Mouse (Mus musculus): Measurements from ENCODE around the gene Rbm8a. TPM values are rescaled to one million over a fixed set of nuclear protein-coding genes. Genes with fewer than 3 reads are reported as not detected.

Gene Rbm8a
- total and polyA plus RNA-seq, 3 experiments: 231 to 363 TPM; not detected in 1

DNA sequence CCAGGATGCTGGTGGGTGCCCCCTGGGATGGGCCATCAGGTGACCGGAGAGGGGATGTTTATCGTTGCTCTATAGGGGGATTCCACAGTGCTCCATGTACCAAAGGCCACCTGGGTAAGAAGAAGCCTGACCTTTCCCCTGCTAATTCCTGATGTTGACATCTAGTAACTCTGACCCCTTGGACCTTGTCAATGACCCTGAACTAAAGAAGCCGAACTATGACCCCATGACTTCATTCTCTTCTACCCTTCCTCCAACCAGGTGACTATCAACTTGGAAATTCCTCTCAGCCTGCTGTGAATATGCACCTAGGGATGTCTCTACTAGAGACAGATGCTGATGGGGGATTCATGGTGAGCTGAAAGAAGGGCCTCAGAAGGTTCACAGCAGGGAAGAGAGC lies 17.6 kb downstream of the Rbm8a start:
- TF ChIP-seq CTCF (IDR thresholded peaks at IDR 0.05 in 2 of 3, conservative IDR thresholded peaks at IDR 0.05 in 1 of 3; ENCODE audit: control insufficient read depth in 1 of 3, insufficient read depth in 1 of 3, low read depth in 2 of 3, low read length in 3 of 3, poor library complexity in 1 of 3, severe bottlenecking in 1 of 3) (no peak), GABPA (IDR thresholded peaks at IDR 0.05; ENCODE audit: low read depth, low read length) (no peak), POLR2AphosphoS2 (IDR thresholded peaks at IDR 0.05; ENCODE audit: low read length) (no peak), TCF12 (IDR thresholded peaks at IDR 0.05; ENCODE audit: low read depth, low read length) (no peak), ZMIZ1 (IDR thresholded peaks at IDR 0.05; ENCODE audit: low read depth, low read length) (no peak), RAD21 (IDR thresholded peaks at IDR 0.05; ENCODE audit: low read depth, low read length) (no peak), SIN3A (IDR thresholded peaks at IDR 0.05; ENCODE audit: low read length) (no peak), SMC3 (IDR thresholded peaks at IDR 0.05; ENCODE audit: low read depth, low read length) (no peak), USF1 (IDR thresholded peaks at IDR 0.05; ENCODE audit: low read depth, low read length) (no peak), UBTF (IDR thresholded peaks at IDR 0.05; ENCODE audit: borderline replicate concordance, insufficient read depth, low read depth, low read length) (no peak)
- Histone ChIP-seq H3K9me3 (replicated peaks; ENCODE audit: insufficient read depth, low read length) (no peaks in the 10 kb centered on the region), H3K4me1 (ENCODE audit: control insufficient read depth in 1 of 2, insufficient read depth in 2 of 2, low read length in 2 of 2) (no peaks in the 10 kb centered on the region), H3K36me3 (ENCODE audit: control insufficient read depth in 1 of 2, insufficient read depth in 2 of 2, low read length in 2 of 2) (no peaks in the 10 kb centered on the region), H3K27ac (ENCODE audit: control insufficient read depth, low read depth, low read length) (no peak overlapping the region), H3K4me3 (ENCODE audit: control insufficient read depth in 1 of 2, insufficient read depth in 1 of 2, low read depth in 2 of 2, low read length in 2 of 2) (no peak overlapping the region), H3K9ac (ENCODE audit: control insufficient read depth, low read depth, low read length, poor library complexity, severe bottlenecking) (no peak overlapping the region), H3K27me3 (ENCODE audit: control insufficient read depth in 1 of 2, insufficient read depth in 2 of 2, low read length in 2 of 2) (no peaks in the 10 kb centered on the region), H3K79me2 (ENCODE audit: control insufficient read depth, insufficient read depth, low read length, poor library complexity) (no peaks in the 10 kb centered on the region)
- no peak for DNase-seq (ENCODE audit: low read depth, low spot score)

DNA sequence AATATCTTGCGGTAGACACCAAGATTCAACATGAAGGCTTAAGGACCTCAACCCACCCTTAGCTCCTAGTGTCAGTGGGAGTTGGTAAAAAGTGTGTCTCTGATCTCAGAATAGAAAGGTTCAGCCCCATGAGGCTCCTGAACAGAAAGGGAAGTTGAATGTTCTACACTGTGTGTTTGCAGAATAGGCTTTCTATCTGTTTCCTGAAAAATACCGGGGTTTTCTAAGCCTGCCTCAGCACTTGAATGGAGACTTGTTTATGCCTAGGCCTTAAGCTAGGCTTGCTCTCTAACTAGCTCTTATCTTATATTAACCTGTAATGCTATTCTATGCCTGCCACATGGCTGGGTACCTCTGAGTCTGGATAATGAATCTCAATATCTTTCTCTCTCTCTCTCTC lies 31.2 kb downstream of the Rbm8a start:
- no peaks in the 10 kb centered on the region for H3K79me2 ChIP-seq (ENCODE audit: control insufficient read depth, insufficient read depth, low read length, poor library complexity)

DNA sequence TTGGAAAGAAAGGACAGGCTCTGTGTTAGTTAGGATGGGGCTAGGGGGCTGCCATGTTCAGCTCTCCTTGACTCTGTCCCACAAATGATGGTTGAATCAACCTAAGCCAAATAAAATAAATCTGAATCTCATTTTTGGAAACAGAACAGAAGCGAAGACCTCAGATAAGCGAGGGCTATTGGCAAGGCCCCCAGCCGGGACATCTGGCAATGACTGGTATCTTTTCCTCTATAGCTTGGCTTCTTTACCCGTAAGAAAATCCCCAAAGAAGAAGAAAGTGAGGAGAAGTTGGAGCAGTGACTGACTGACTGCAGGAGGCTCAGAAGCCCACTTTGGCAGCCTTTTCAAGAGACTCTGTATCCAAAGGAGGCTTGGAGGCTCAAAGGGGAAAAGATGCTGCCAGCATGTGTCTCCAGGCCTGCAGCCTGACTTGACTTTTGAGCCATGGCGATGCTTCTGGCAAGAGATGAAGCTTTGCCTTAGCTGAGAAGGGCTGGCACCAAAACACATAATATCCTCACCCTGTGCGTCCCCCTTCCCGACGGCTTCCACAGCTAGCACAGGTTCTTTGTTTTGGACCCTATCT lies 33.1 kb downstream of the Rbm8a start:
- Histone ChIP-seq H3K4me3 (ENCODE audit: control insufficient read depth in 1 of 2, insufficient read depth in 1 of 2, low read depth in 2 of 2, low read length in 2 of 2) (no peak overlapping the region), H3K36me3 (ENCODE audit: control insufficient read depth in 1 of 2, insufficient read depth in 2 of 2, low read length in 2 of 2) (no peaks in the 10 kb centered on the region), H3K9ac (ENCODE audit: control insufficient read depth, low read depth, low read length, poor library complexity, severe bottlenecking) (no peak overlapping the region), H3K4me1 (ENCODE audit: control insufficient read depth in 1 of 2, insufficient read depth in 2 of 2, low read length in 2 of 2) (peaks cover 0 to 14% of the 10 kb centered on the region in 2 experiments; a peak in 2 of 4 replicates), H3K27me3 (ENCODE audit: control insufficient read depth in 1 of 2, insufficient read depth in 2 of 2, low read length in 2 of 2) (no peaks in the 10 kb centered on the region), H3K79me2 (ENCODE audit: control insufficient read depth, insufficient read depth, low read length, poor library complexity) (no peaks in the 10 kb centered on the region), H3K27ac (ENCODE audit: control insufficient read depth, low read depth, low read length) (no peak overlapping the region), H3K9me3 (replicated peaks; ENCODE audit: insufficient read depth, low read length) (no peaks in the 10 kb centered on the region)
- no peak for DNase-seq (ENCODE audit: low read depth, low spot score)
- TF ChIP-seq CTCF (IDR thresholded peaks at IDR 0.05 in 2 of 3, conservative IDR thresholded peaks at IDR 0.05 in 1 of 3; ENCODE audit: control insufficient read depth in 1 of 3, insufficient read depth in 1 of 3, low read depth in 2 of 3, low read length in 3 of 3, poor library complexity in 1 of 3, severe bottlenecking in 1 of 3): no peak
- TF ChIP-seq SMC3 (IDR thresholded peaks at IDR 0.05; ENCODE audit: low read depth, low read length): no peak
- no peak for TF ChIP-seq POLR2A (IDR thresholded peaks at IDR 0.05; ENCODE audit: control insufficient read depth in 1 of 2, insufficient read depth in 1 of 2, low read depth in 1 of 2, low read length in 2 of 2, poor library complexity in 1 of 2)
- no peak for TF ChIP-seq MAZ (IDR thresholded peaks at IDR 0.05; ENCODE audit: low read depth, low read length)
- no peak for TF ChIP-seq JUND (IDR thresholded peaks at IDR 0.05; ENCODE audit: low read depth, low read length)
- TF ChIP-seq UBTF (IDR thresholded peaks at IDR 0.05; ENCODE audit: borderline replicate concordance, insufficient read depth, low read depth, low read length): no peak
- no peak for TF ChIP-seq TAL1 (IDR thresholded peaks at IDR 0.05; ENCODE audit: low read length)
- no peak for TF ChIP-seq MXI1 (IDR thresholded peaks at IDR 0.05; ENCODE audit: low read depth, low read length)
- TF ChIP-seq POLR2AphosphoS5 (IDR thresholded peaks at IDR 0.05; ENCODE audit: borderline replicate concordance, low read depth, low read length): no peak
- no peak for TF ChIP-seq CHD1 (IDR thresholded peaks at IDR 0.05; ENCODE audit: low read depth, low read length)
- TF ChIP-seq SIN3A (IDR thresholded peaks at IDR 0.05; ENCODE audit: low read length): no peak
- TF ChIP-seq CHD2 (IDR thresholded peaks at IDR 0.05; ENCODE audit: low read length): no peak
- TF ChIP-seq ETS1 (IDR thresholded peaks at IDR 0.05; ENCODE audit: low read depth, low read length): no peak
- TF ChIP-seq MYC (IDR thresholded peaks at IDR 0.05; ENCODE audit: low read depth, low read length): no peak
- no peak for TF ChIP-seq ZNF384 (IDR thresholded peaks at IDR 0.05; ENCODE audit: low read depth, low read length)

More for the DNA sequence above, 31.2 kb downstream of the Rbm8a start:
- Histone ChIP-seq H3K36me3 (ENCODE audit: control insufficient read depth in 1 of 2, insufficient read depth in 2 of 2, low read length in 2 of 2) (no peaks in the 10 kb centered on the region), H3K9ac (ENCODE audit: control insufficient read depth, low read depth, low read length, poor library complexity, severe bottlenecking) (no peak overlapping the region), H3K4me3 (ENCODE audit: control insufficient read depth in 1 of 2, insufficient read depth in 1 of 2, low read depth in 2 of 2, low read length in 2 of 2) (no peak overlapping the region), H3K9me3 (replicated peaks; ENCODE audit: insufficient read depth, low read length) (no peaks in the 10 kb centered on the region), H3K4me1 (ENCODE audit: control insufficient read depth in 1 of 2, insufficient read depth in 2 of 2, low read length in 2 of 2) (peaks cover 0 to 14% of the 10 kb centered on the region in 2 experiments; a peak in 2 of 4 replicates), H3K27me3 (ENCODE audit: control insufficient read depth in 1 of 2, insufficient read depth in 2 of 2, low read length in 2 of 2) (no peaks in the 10 kb centered on the region), H3K27ac (ENCODE audit: control insufficient read depth, low read depth, low read length) (peak overlapping the region; percentile 5; the same call in 1 of the 2 replicates)
- peak; percentile 81 for DNase-seq (ENCODE audit: low read depth, low spot score)
- 0 out of 2 replicates have a peak, but pooled peaks have one; percentile 29 for TF ChIP-seq MAX (IDR thresholded peaks at IDR 0.05; ENCODE audit: low read length)
- no peak for TF ChIP-seq ETS1 (IDR thresholded peaks at IDR 0.05; ENCODE audit: low read depth, low read length)
- TF ChIP-seq MYC (IDR thresholded peaks at IDR 0.05; ENCODE audit: low read depth, low read length): peak; percentile 41; the same call in 1 of the 2 replicates

All from MEL (cell line).